ENCODE assay signal across 10 mouse cellular contexts in genomic region chr12:111944065-111944987, GRCm38 (mm10). TPM values are rescaled to one million over a fixed set of nuclear protein-coding genes. Genes with fewer than 3 reads are reported as not detected.
DNase-seq lines count a peak whose midpoint lies in the region; ATAC-seq and TF ChIP-seq lines count a peak whose summit lies in the region.
"Not testable (repeated sequence)": the region's sequence is repeated elsewhere in the genome, so short reads cannot be mapped to it uniquely, and the experiment has no call there.
"Had no signal": no experiment of that assay in that cellular context is flagged by ENCODE, and none has a peak within 500 bp of the region (broad histone marks: within the 10 kb centered on the region; RNA-seq: fewer than 3 reads in every experiment).

No protein-coding gene starts in this region.

- WGBS in forebrain, postnatal 0 days = 73% methylated on average over 15 of the region's 20 CpGs
- WGBS in kidney, embryonic 16.5 days = 59% methylated on average over 11 of the region's 20 CpGs
- 6% methylated on average over 11 of the region's 20 CpGs for WGBS in liver, embryonic 16.5 days (ENCODE audit: insufficient replicate concordance)

- H3K27me3 ChIP-seq in forebrain, postnatal 0 days (ENCODE audit: insufficient read depth, low read length); kidney, embryonic 16.5 days (ENCODE audit: insufficient read depth, low read length); liver, embryonic 16.5 days (ENCODE audit: control insufficient read depth, insufficient read depth, low read depth, low read length); myocyte (ENCODE audit: control insufficient read depth, insufficient read depth, insufficient read length); testis, adult 2 months (ENCODE audit: control insufficient read depth, insufficient read depth, low read length): not testable (repeated sequence)

- not testable (repeated sequence) for H3K4me3 ChIP-seq in forebrain, postnatal 0 days (ENCODE audit: low read depth, low read length); kidney, embryonic 16.5 days (ENCODE audit: low read length); myocyte; testis, adult 2 months (ENCODE audit: control insufficient read depth, low read depth, low read length)
- H3K4me3 ChIP-seq in liver, embryonic 16.5 days (ENCODE audit: low read depth, low read length) = peak overlapping the region; percentile 11

- not testable (repeated sequence) for TF ChIP-seq CTCF in forebrain, postnatal 0 days (IDR thresholded peaks at IDR 0.05; ENCODE audit: low read depth); testis, adult 2 months (IDR thresholded peaks at IDR 0.05; ENCODE audit: control insufficient read depth, insufficient read depth, insufficient replicate concordance, low read depth, low read length)

- H3K9ac ChIP-seq in forebrain, postnatal 0 days = not testable (repeated sequence)
- peak overlapping the region; percentile 42; the same call in 1 of the 2 replicates for H3K9ac ChIP-seq in kidney, embryonic 16.5 days (replicated peaks; ENCODE audit: low read length)
- 0 out of 2 replicates have a peak overlapping the region, but pooled peaks have one; percentile 12 for H3K9ac ChIP-seq in liver, embryonic 16.5 days (ENCODE audit: low read depth, low read length)

- H3K9me3 ChIP-seq in forebrain, postnatal 0 days (ENCODE audit: low read length); kidney, embryonic 16.5 days (ENCODE audit: low read length); liver, embryonic 16.5 days (replicated peaks; ENCODE audit: control insufficient read depth, low read length): not testable (repeated sequence)

- not testable (repeated sequence) for H3ac ChIP-seq in myocyte (ENCODE audit: control insufficient read depth, insufficient read length)

- H3K79me2 ChIP-seq in myocyte (ENCODE audit: control insufficient read depth, insufficient read depth) = not testable (repeated sequence)

- H3K36me3 ChIP-seq in forebrain, postnatal 0 days (ENCODE audit: insufficient read depth); kidney, embryonic 16.5 days (ENCODE audit: insufficient read depth, low read length); liver, embryonic 16.5 days (ENCODE audit: control insufficient read depth, insufficient read depth); myocyte (ENCODE audit: control insufficient read depth, insufficient read depth); testis, adult 2 months (ENCODE audit: control insufficient read depth, insufficient read depth, low read length): not testable (repeated sequence)

- not testable (repeated sequence) for TF ChIP-seq POLR2A in myocyte (IDR thresholded peaks at IDR 0.05; ENCODE audit: insufficient read length, low read depth); testis, adult 2 months (IDR thresholded peaks at IDR 0.05; ENCODE audit: control insufficient read depth, low read depth, low read length)

- H3K4me2 ChIP-seq in forebrain, postnatal 0 days (ENCODE audit: low read depth) = not testable (repeated sequence)
- H3K4me2 ChIP-seq in kidney, embryonic 16.5 days (replicated peaks; ENCODE audit: low read depth, low read length) = peak overlapping the region; percentile 20; the same call in 1 of the 2 replicates
- peak overlapping the region; percentile 34 for H3K4me2 ChIP-seq in liver, embryonic 16.5 days (ENCODE audit: low read depth, low read length)
- H3K4me2 ChIP-seq in myocyte (ENCODE audit: low read depth) = peak overlapping the region; percentile 22

- DNase-seq in forebrain, postnatal 0 days = not testable (repeated sequence)
- DNase-seq in heart, postnatal 4 days = peak; percentile 39

- not testable (repeated sequence) for H3K27ac ChIP-seq in forebrain, postnatal 0 days (ENCODE audit: low read depth, low read length)
- peak overlapping the region; percentile 94 for H3K27ac ChIP-seq in kidney, embryonic 16.5 days (ENCODE audit: low read length)
- peak overlapping the region; percentile 67 for H3K27ac ChIP-seq in liver, embryonic 16.5 days (ENCODE audit: low read length)
- peak overlapping the region; percentile 27; the same call in 1 of the 2 replicates for H3K27ac ChIP-seq in testis, adult 2 months (ENCODE audit: control insufficient read depth, insufficient read depth, low read depth, low read length)

- peak; percentile 56 for ATAC-seq in CD4-positive, CD25-positive, alpha-beta regulatory T cell, adult 4 months
- ATAC-seq in cerebellum, adult (ENCODE audit: insufficient number of reproducible peaks, low FRiP score, low TSS enrichment) = 0 out of 2 replicates have a peak, but pooled peaks have one; percentile 27
- peak; percentile 42; the same call in 1 of the 2 replicates for ATAC-seq in forebrain, postnatal 0 days
- peak; percentile 74 for ATAC-seq in kidney, embryonic 16.5 days (ENCODE audit: low FRiP score, low TSS enrichment)
- peak; percentile 72 for ATAC-seq in liver, embryonic 16.5 days (ENCODE audit: low read depth)

- H3K4me1 ChIP-seq in forebrain, postnatal 0 days (ENCODE audit: insufficient read depth) = not testable (repeated sequence)
- peaks cover 25% of the 10 kb centered on the region for H3K4me1 ChIP-seq in kidney, embryonic 16.5 days (ENCODE audit: insufficient read depth, low read length)
- H3K4me1 ChIP-seq in liver, embryonic 16.5 days (ENCODE audit: control insufficient read depth, low read depth, low read length) = peaks cover 23% of the 10 kb centered on the region
- H3K4me1 ChIP-seq in testis, adult 2 months (ENCODE audit: control insufficient read depth, insufficient read depth, low read length) = peaks cover 12% of the 10 kb centered on the region

RNA-seq across cellular contexts. Expression of gene Atp5mpl, which starts 22.5 kb away (rescaled TPM):
- 100 to 1,000 TPM; 202 to 279 TPM for polyA plus RNA-seq in CD4-positive, CD25-positive, alpha-beta regulatory T cell, adult 4 months (2017; shearing (Covaris generic))
- total RNA-seq in forebrain, postnatal 0 days (2014; rRNA removed) = 313 and 545 TPM in 2 replicates
- polyA plus RNA-seq in forebrain, postnatal 0 days (2015; fragmentation: Nextera tagmentation; extraction: Ambion mirVana) = 765 and 965 TPM in 2 replicates
- total RNA-seq in heart, postnatal 4 days (2021) = 1,000 to 10,000 TPM; 1,243 to 1,298 TPM
- 713 and 717 TPM in 2 replicates for polyA plus RNA-seq in kidney, embryonic 16.5 days (2015; fragmentation: Nextera tagmentation; extraction: Ambion mirVana)
- 457 and 494 TPM in 2 replicates for polyA plus RNA-seq in liver, embryonic 16.5 days (2015; fragmentation: Nextera tagmentation; extraction: Ambion mirVana)
- polyA plus RNA-seq in myocyte (2012; fragmentation: generic; extraction: Trizol) = 645 TPM
- polyA plus RNA-seq in testis, adult 2 months (2012; rRNA removed) = 83.3 and 94.8 TPM in 2 replicates

RNA-seq across cellular contexts. Expression of gene Tdrd9, which starts 27.0 kb away (rescaled TPM):
- not detected for polyA plus RNA-seq in CD4-positive, CD25-positive, alpha-beta regulatory T cell, adult 4 months (2017; shearing (Covaris generic))
- 0.29 and 0.54 TPM in 2 replicates for total RNA-seq in forebrain, postnatal 0 days (2014; rRNA removed)
- 0.23 and 0.35 TPM in 2 replicates for polyA plus RNA-seq in forebrain, postnatal 0 days (2015; fragmentation: Nextera tagmentation; extraction: Ambion mirVana)
- total RNA-seq in heart, postnatal 4 days (2021) = under 1 TPM; 0.33 to 0.50 TPM
- 0.45 and 0.75 TPM in 2 replicates for polyA plus RNA-seq in kidney, embryonic 16.5 days (2015; fragmentation: Nextera tagmentation; extraction: Ambion mirVana)
- 0.07 and 0.14 TPM in 2 replicates for polyA plus RNA-seq in liver, embryonic 16.5 days (2015; fragmentation: Nextera tagmentation; extraction: Ambion mirVana)
- polyA plus RNA-seq in myocyte (2012; fragmentation: generic; extraction: Trizol) = 1.7 TPM
- 48.9 and 54.7 TPM in 2 replicates for polyA plus RNA-seq in testis, adult 2 months (2012; rRNA removed)

RNA-seq across cellular contexts. Expression of gene Ppp1r13b, which starts 36.4 kb away (rescaled TPM):
- polyA plus RNA-seq in CD4-positive, CD25-positive, alpha-beta regulatory T cell, adult 4 months (2017; shearing (Covaris generic)) = 10 to 100 TPM; 10.7 to 15.1 TPM
- total RNA-seq in forebrain, postnatal 0 days (2014; rRNA removed) = 47.1 and 53.8 TPM in 2 replicates
- polyA plus RNA-seq in forebrain, postnatal 0 days (2015; fragmentation: Nextera tagmentation; extraction: Ambion mirVana) = 31.7 and 37.6 TPM in 2 replicates
- total RNA-seq in heart, postnatal 4 days (2021) = 10 to 100 TPM; 24.8 to 25.7 TPM
- polyA plus RNA-seq in kidney, embryonic 16.5 days (2015; fragmentation: Nextera tagmentation; extraction: Ambion mirVana) = 7.4 and 14.7 TPM in 2 replicates
- polyA plus RNA-seq in liver, embryonic 16.5 days (2015; fragmentation: Nextera tagmentation; extraction: Ambion mirVana) = 1.4 and 1.9 TPM in 2 replicates
- 7.4 TPM for polyA plus RNA-seq in myocyte (2012; fragmentation: generic; extraction: Trizol)
- polyA plus RNA-seq in testis, adult 2 months (2012; rRNA removed) = 17.1 and 19.1 TPM in 2 replicates

RNA-seq across cellular contexts. Expression of gene Rd3l, which starts 36.8 kb away (rescaled TPM):
- not detected for polyA plus RNA-seq in CD4-positive, CD25-positive, alpha-beta regulatory T cell, adult 4 months (2017; shearing (Covaris generic))
- total RNA-seq in forebrain, postnatal 0 days (2014; rRNA removed) = 0.31 and 0.33 TPM in 2 replicates
- 0.30 and 0.94 TPM in 2 replicates for polyA plus RNA-seq in forebrain, postnatal 0 days (2015; fragmentation: Nextera tagmentation; extraction: Ambion mirVana)
- total RNA-seq in heart, postnatal 4 days (2021) = under 1 TPM; 0.29 to 0.90 TPM
- polyA plus RNA-seq in kidney, embryonic 16.5 days (2015; fragmentation: Nextera tagmentation; extraction: Ambion mirVana) = not detected in 2 replicates
- 0.09 TPM in 1 of 2 replicates, not detected in the other for polyA plus RNA-seq in liver, embryonic 16.5 days (2015; fragmentation: Nextera tagmentation; extraction: Ambion mirVana)
- polyA plus RNA-seq in myocyte (2012; fragmentation: generic; extraction: Trizol) = not detected
- polyA plus RNA-seq in testis, adult 2 months (2012; rRNA removed) = not detected in 2 replicates
- total RNA-seq: gastrocnemius, adult 18-20 months had no signal
- polyA plus RNA-seq: midbrain, embryonic 14.5 days had no signal

Comparison
In these comparisons a context has a peak if more than half of its experiments do, and no peak if none do; other contexts are left out.
1. RNA of gene Tdrd9, which starts 27.0 kb away (polyA plus RNA-seq): 48.9 to 54.7 TPM in testis, adult 2 months; 1.7 TPM in myocyte (single experiment), 0.45 to 0.75 TPM in kidney, embryonic 16.5 days, 0.23 to 0.35 TPM in forebrain, postnatal 0 days, 0.07 to 0.14 TPM in liver, embryonic 16.5 days and not detected in CD4-positive, CD25-positive, alpha-beta regulatory T cell, adult 4 months; every median in the first group is over 10 times any median in the second.
2. Peak in every context shown above with its lines, with median percentiles within 50 percentile points of each other: ATAC-seq.